Mouse (Mus musculus): ENCODE results near the gene Bmp2k. TPM values are rescaled to one million over a fixed set of nuclear protein-coding genes. Genes with fewer than 3 reads are reported as not detected.

Gene Bmp2k
- total and polyA plus RNA-seq, 3 experiments = 7.9 to 9.1 (median 8.9) TPM

GRCm38 (mm10) chr5:97056359-97056758, 58.9 kb downstream of the Bmp2k start:
- Histone ChIP-seq H3K36me3 (replicated peaks in 1 of 2; ENCODE audit: control insufficient read depth in 1 of 2, insufficient read depth in 1 of 2, low read length in 1 of 2) (peaks cover 50 to 60% of the 10 kb centered on the region in 2 experiments), H3K9me3 (replicated peaks; ENCODE audit: low read length) (no peaks in the 10 kb centered on the region), H3K27me3 (replicated peaks) (no peaks in the 10 kb centered on the region), H3K27ac (ENCODE audit: insufficient read depth, low read depth) (no peak overlapping the region), H3K9ac (ENCODE audit: insufficient read depth, low read depth) (no peak overlapping the region), H3K4me3 (replicated peaks in 1 of 3; ENCODE audit: low read depth in 2 of 3, low read length in 2 of 3, poor library complexity in 1 of 3) (no peak overlapping the region), H3K4me2 (ENCODE audit: insufficient read depth, low read depth, poor library complexity, severe bottlenecking) (no peak overlapping the region), H3K79me2 (replicated peaks; ENCODE audit: control insufficient read depth, extremely low read depth, insufficient read depth, poor library complexity, severe bottlenecking) (no peaks in the 10 kb centered on the region), H3K4me1 (ENCODE audit: control insufficient read depth in 1 of 2, insufficient read depth in 2 of 2) (peaks cover 4 to 27% of the 10 kb centered on the region in 2 experiments)
- DNase-seq (ENCODE audit: extremely low read depth) = no peak
- dilution Hi-C loops (cut with MboI; ENCODE audit: extremely low pct_ligation_motif_present, extremely low pct_unique_long_range_greater_than_20kb, low sequenced_read_pairs) (no loop called here), in situ Hi-C loops (cut with MboI; ENCODE audit: low pct_ligation_motif_present, low pct_unique_long_range_greater_than_20kb, low sequenced_read_pairs) (loop anchor here (10.0 kb wide), 2 partner anchors 142 to 202 kb away; no protein-coding TSS in a partner anchor)
- TF ChIP-seq CTCF (conservative IDR thresholded peaks at IDR 0.05 in 1 of 2, IDR thresholded peaks at IDR 0.05 in 1 of 2; ENCODE audit: low read depth in 2 of 2, low read length in 2 of 2) = no peak
- TF ChIP-seq ZC3H11A (IDR thresholded peaks at IDR 0.05; ENCODE audit: low read depth, low read length) = no peak
- TF ChIP-seq BHLHE40 (IDR thresholded peaks at IDR 0.05; ENCODE audit: low read depth, low read length) = no peak
- no peak for TF ChIP-seq CHD1 (IDR thresholded peaks at IDR 0.05; ENCODE audit: low read depth, low read length)
- no peak for TF ChIP-seq MAX (IDR thresholded peaks at IDR 0.05; ENCODE audit: low read length)
- no peak for TF ChIP-seq E2F4 (IDR thresholded peaks at IDR 0.05; ENCODE audit: insufficient replicate concordance, low read depth, low read length)
- no peak for TF ChIP-seq POLR2A (IDR thresholded peaks at IDR 0.05; ENCODE audit: low read depth, low read length)
- TF ChIP-seq TCF12 (IDR thresholded peaks at IDR 0.05; ENCODE audit: low read depth, low read length) = no peak
- TF ChIP-seq SIN3A (IDR thresholded peaks at IDR 0.05; ENCODE audit: low read length) = no peak
- no peak for TF ChIP-seq NRF1 (IDR thresholded peaks at IDR 0.05; ENCODE audit: low read depth, low read length)
- TF ChIP-seq USF2 (conservative IDR thresholded peaks at IDR 0.05; ENCODE audit: low read depth, low read length) = no peak
- TF ChIP-seq SMC3 (IDR thresholded peaks at IDR 0.05; ENCODE audit: low read depth, low read length) = no peak
- no peak for TF ChIP-seq HCFC1 (IDR thresholded peaks at IDR 0.05; ENCODE audit: low read depth, low read length)
- TF ChIP-seq ZMIZ1 (IDR thresholded peaks at IDR 0.05; ENCODE audit: low read depth, low read length) = no peak
- no peak for TF ChIP-seq ZNF384 (IDR thresholded peaks at IDR 0.05; ENCODE audit: low read depth, low read length)
- TF ChIP-seq GABPA (IDR thresholded peaks at IDR 0.05; ENCODE audit: insufficient replicate concordance, low read depth, low read length) = no peak
- TF ChIP-seq MXI1 (IDR thresholded peaks at IDR 0.05; ENCODE audit: low read depth, low read length) = no peak

- no peak for DNase-seq (ENCODE audit: extremely low read depth)
- no peak overlapping the region for H3K9ac ChIP-seq (ENCODE audit: insufficient read depth, low read depth)
- H3K9me3 ChIP-seq (replicated peaks; ENCODE audit: low read length) = no peaks in the 10 kb centered on the region
- H3K4me3 ChIP-seq (replicated peaks in 1 of 3; ENCODE audit: low read depth in 2 of 3, low read length in 2 of 3, poor library complexity in 1 of 3) = no peak overlapping the region
- H3K79me2 ChIP-seq (replicated peaks; ENCODE audit: control insufficient read depth, extremely low read depth, insufficient read depth, poor library complexity, severe bottlenecking) = no peaks in the 10 kb centered on the region
- H3K36me3 ChIP-seq (replicated peaks in 1 of 2; ENCODE audit: control insufficient read depth in 1 of 2, insufficient read depth in 1 of 2, low read length in 1 of 2) = peaks cover 47 to 61% of the 10 kb centered on the region in 2 experiments
- in situ Hi-C loops (cut with MboI; ENCODE audit: low pct_ligation_motif_present, low pct_unique_long_range_greater_than_20kb, low sequenced_read_pairs) = loop anchor here (10.0 kb wide), 2 partner anchors 142 to 202 kb away; no protein-coding TSS in a partner anchor
- dilution Hi-C loops (cut with MboI; ENCODE audit: extremely low pct_ligation_motif_present, extremely low pct_unique_long_range_greater_than_20kb, low sequenced_read_pairs) = no loop called here
- H3K4me2 ChIP-seq (ENCODE audit: insufficient read depth, low read depth, poor library complexity, severe bottlenecking) = no peak overlapping the region
- H3K27ac ChIP-seq (ENCODE audit: insufficient read depth, low read depth) = no peak overlapping the region
- TF ChIP-seq KAT2A (IDR thresholded peaks at IDR 0.05; ENCODE audit: insufficient replicate concordance, low read length) (no peak), MEF2A (IDR thresholded peaks at IDR 0.05; ENCODE audit: borderline replicate concordance, low read depth, low read length) (no peak), SIN3A (IDR thresholded peaks at IDR 0.05; ENCODE audit: low read length) (no peak), ZC3H11A (IDR thresholded peaks at IDR 0.05; ENCODE audit: low read depth, low read length) (no peak), IRF4 (IDR thresholded peaks at IDR 0.05; ENCODE audit: low read depth, low read length) (no peak)
- peaks cover 4 to 27% of the 10 kb centered on the region in 2 experiments for H3K4me1 ChIP-seq (ENCODE audit: control insufficient read depth in 1 of 2, insufficient read depth in 2 of 2)
- no peaks in the 10 kb centered on the region for H3K27me3 ChIP-seq (replicated peaks)
Observed at GRCm38 (mm10) chr5:97056791-97057450, 59.4 kb downstream of the Bmp2k start.

Measured in CH12.LX (cell line).